Mouse (Mus musculus): ENCODE measurements at regions not wholly inside any gene's neighbourhood (a gene's known extent, or its start where the extent isn't known, plus 50 kb on each side); places are given as distances from the start of the nearest gene placed in this dataset.
A peak's percentile ranks its signal among the peaks of the same experiment; 100 is the strongest.
"Not testable (repeated sequence)": the region's sequence is repeated elsewhere in the genome, so short reads cannot be mapped to it uniquely, and the experiment has no call there.

- no peak for DNase-seq
These were observed 221.8 kb upstream of the Tmprss15 start for GRCm38 (mm10) chr16:79312702-79313101.

DNA sequence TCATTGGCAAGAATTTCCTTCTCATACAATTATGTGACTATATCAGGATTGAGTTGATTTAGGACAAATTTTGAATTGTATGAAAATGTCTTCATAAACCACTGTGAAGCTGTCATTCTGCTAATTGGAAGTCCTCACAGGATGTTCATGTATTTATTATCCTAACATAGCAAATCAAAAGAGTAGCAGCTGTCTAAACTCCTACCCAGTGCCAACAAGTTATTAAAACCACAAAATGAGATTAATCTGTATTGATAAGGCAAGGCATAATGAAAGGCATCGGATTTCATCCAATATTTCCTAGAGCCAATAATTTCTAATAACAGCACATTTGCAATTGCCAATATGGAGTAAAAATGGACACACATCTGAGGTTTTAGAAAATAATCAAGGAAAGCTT is 217.6 kb upstream of the Tmprss15 start:
- DNase-seq = peak; percentile 29

- not testable (repeated sequence) for DNase-seq
These were observed 205.7 kb upstream of the Tmprss15 start for GRCm38 (mm10) chr16:79296621-79297020.

GRCm38 (mm10) chr16:79279006-79279405 is 188.1 kb upstream of the Tmprss15 start:
- no peak for DNase-seq

DNA sequence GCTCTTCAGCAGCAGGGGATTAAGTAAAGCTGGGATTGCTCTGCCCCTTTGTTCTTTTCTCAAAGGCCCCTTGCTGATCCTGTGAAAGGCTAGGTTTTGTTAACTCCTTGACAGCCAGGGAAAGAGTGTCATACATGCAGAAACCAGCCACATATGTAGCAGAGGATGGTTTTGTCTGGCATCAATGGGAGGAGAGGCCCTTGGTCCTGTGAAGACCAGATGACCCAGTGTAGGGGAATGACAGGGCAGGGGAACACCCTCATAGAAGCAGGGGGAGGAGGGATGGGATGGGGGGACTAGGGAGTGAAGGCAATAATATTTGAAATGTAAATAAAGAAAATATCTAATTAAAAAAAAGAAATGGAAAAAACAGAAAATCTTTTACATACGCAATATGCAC is 165.6 kb upstream of the Tmprss15 start:
- no peak for DNase-seq

DNA sequence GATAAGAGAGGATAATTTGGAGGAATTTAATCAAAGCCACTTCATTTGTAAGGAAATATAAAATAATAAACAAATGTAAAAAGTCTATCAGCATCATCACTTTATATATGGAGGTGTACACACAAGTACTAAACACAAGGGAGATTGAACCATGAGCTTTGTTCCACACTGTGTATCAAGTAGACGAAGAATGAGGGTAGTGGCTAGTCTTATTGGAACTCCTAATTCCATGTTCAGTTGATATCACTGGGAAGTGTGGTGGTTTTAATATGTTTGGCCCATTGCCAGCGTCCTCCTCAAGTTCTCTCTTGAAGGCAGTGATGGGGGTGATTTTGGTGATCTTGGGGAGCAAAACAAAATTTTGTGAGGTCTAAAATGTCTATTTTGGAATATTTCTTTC is 165.2 kb upstream of the Tmprss15 start:
- no peak for DNase-seq

- DNase-seq = peak; percentile 14
These were observed 150.1 kb upstream of the Tmprss15 start for GRCm38 (mm10) chr16:79240857-79241491.

DNA sequence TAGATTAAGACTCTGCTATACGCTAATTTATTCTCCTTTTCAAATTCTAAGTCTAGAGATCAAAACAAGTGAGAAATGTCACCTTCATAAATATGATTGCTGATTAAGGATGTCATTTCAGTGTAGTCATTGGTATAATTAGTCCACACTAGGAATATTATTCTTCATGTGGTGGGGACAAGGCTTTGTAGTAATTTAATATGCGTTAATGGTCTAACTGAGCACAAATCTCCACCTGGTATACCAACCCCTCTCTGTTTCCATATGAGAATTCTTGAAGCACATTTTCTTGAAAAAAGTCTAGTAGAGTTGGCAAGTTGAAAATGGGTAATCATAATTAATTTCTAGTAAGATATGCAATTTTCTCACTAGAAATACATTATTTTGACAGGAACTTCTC is 149.3 kb upstream of the Tmprss15 start:
- DNase-seq = no peak

- DNase-seq = no peak
These were observed 100.3 kb upstream of the Tmprss15 start for GRCm38 (mm10) chr16:79191196-79191595.

DNA sequence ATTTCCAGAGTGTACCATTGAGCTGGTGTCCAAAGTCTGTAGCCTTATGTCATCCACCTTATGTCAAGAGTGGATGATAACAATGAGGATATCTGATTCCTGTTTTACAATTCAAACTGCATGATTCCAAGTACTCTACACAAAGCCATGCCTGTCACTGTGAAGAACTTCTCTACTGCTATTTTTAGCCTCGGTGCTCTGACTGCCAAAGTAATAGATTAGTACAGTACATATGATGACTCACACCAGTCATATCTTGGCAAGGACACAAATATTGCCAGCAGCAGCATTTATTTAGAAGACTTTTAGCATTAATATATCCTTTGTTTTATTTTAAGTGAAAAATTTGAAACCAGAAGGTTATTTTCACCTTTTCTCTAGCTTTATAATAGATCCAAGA is 95.6 kb upstream of the Tmprss15 start:
- peak; percentile 53 for DNase-seq

DNA sequence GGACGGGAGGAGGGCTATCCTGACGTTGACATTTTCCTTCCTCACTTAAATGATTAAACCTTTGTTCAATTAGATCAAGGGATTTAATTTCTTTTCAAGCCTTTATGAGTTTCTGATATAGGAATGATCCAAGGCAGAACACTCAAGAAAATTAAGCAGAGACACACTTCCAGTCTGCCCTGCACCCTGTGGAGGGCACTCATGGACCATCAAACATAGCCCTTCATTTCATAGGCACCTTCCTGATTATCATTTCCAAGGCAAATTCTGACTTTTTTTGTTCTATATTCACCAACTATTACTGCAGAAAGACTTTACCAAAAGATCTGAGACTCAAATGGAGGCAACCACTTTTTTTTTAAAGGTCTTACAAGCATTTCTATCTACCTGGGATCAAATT is 91.6 kb upstream of the Tmprss15 start:
- DNase-seq = no peak

DNA sequence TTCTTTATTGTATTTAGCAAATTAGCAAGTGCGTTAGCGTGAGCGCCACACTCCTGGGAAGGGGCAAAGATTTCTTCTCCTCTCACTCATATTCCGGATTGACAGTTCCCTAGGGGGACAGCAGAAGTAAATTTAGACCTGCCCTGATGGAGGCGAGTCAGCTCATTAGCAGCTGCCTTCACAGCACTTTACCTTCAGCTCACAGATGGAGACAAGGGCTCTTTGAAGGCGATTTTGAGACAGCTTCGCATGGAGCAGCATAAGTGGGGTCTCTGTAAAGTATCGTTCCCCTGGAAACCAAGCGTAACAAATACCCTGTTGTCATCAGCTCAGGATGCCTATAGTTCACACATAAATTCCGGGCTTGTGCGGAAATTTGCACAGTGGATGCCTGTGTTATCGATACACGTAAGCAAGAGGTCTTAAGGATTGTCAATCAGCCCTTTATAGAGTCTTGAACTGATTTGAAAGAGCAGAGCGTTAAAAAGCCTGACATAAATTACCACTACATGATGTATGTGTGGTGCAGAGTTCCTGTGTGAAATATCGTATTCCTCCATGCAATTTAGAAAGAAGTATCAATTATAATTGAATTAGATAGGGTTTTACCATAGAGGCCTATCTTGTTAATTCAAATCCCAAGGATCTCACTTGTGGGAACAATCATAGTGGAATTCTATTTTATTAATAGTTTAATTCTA is 86.6 kb upstream of the Tmprss15 start:
- no peak for DNase-seq

- no peak for DNase-seq
These were observed 85.9 kb upstream of the Tmprss15 start for GRCm38 (mm10) chr16:79176832-79177243.

GRCm38 (mm10) chr16:79168193-79168592 is 77.3 kb upstream of the Tmprss15 start:
- peak; percentile 30 for DNase-seq

DNA sequence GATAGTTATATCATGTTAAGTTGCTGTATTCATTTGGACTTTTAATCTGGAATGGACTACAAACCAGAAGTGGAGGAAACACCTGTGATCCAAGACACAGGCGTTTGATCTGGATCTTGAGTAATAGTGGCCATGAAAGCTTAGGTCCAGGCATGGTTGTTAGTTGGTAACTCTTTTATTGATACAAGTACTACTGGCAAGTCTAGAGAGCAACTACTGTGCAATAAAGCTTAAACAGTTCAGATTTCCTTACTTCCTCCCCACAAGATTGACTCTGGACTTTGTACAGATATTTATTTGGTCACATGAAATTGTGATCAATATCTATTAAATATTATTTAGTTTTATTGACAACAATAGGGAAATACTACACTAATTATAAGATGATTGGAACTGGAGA is 51.9 kb upstream of the Tmprss15 start:
- DNase-seq = no peak

Data from layer of hippocampus, adult 9-11 months (tissue).